Mouse (Mus musculus): ENCODE measurements around the gene Krt18. TPM values are rescaled to one million over a fixed set of nuclear protein-coding genes. Genes with fewer than 3 reads are reported as not detected.

Krt18 gene
- polyA plus RNA-seq, 2 experiments: 7.6 to 22.3 TPM

- Histone ChIP-seq H3K4me1 (ENCODE audit: control insufficient read depth, insufficient read depth, low read length) (peaks cover 3% of the 10 kb centered on the region; the same call in 1 of the 2 replicates), H3K9ac (ENCODE audit: low read depth, low read length, severe bottlenecking) (no peak overlapping the region), H3K4me3 (replicated peaks; ENCODE audit: low read length) (no peak overlapping the region), H3K9me3 (ENCODE audit: control insufficient read depth, low read length) (no peaks in the 10 kb centered on the region), H3K27me3 (ENCODE audit: control insufficient read depth, insufficient read depth, low read length) (no peaks in the 10 kb centered on the region), H3K4me2 (replicated peaks; ENCODE audit: low read depth, low read length, severe bottlenecking) (no peak overlapping the region), H3K27ac (replicated peaks; ENCODE audit: low read depth, low read length) (no peak overlapping the region), H3K36me3 (ENCODE audit: control insufficient read depth, insufficient read depth, low read length) (no peaks in the 10 kb centered on the region)
- DNase-seq (ENCODE audit: low spot score) (no peak), ATAC-seq (ENCODE audit: low FRiP score, low read depth) (no peak)
- 64% methylated on average over 4 of the region's 4 CpGs for WGBS
- no peak for TF ChIP-seq POLR2A (IDR thresholded peaks at IDR 0.05; ENCODE audit: borderline replicate concordance, extremely low read depth, insufficient read depth, insufficient read length)
These were observed 12.3 kb downstream of the Krt18 start for GRCm38 (mm10) chr15:102040277-102040676.

GRCm38 (mm10) chr15:102041951-102042350 lies 14.0 kb downstream of the Krt18 start:
- Histone ChIP-seq H3K27ac (replicated peaks; ENCODE audit: low read depth, low read length) (no peak overlapping the region), H3K4me1 (ENCODE audit: control insufficient read depth, insufficient read depth, low read length) (peaks cover 3% of the 10 kb centered on the region; the same call in 1 of the 2 replicates), H3K36me3 (ENCODE audit: control insufficient read depth, insufficient read depth, low read length) (no peaks in the 10 kb centered on the region), H3K4me2 (replicated peaks; ENCODE audit: low read depth, low read length, severe bottlenecking) (peak overlapping the region; percentile 45), H3K27me3 (ENCODE audit: control insufficient read depth, insufficient read depth, low read length) (no peaks in the 10 kb centered on the region), H3K4me3 (replicated peaks; ENCODE audit: low read length) (no peak overlapping the region), H3K9ac (ENCODE audit: low read depth, low read length, severe bottlenecking) (peak overlapping the region; percentile 34), H3K9me3 (ENCODE audit: control insufficient read depth, low read length) (no peaks in the 10 kb centered on the region)
- DNase-seq (ENCODE audit: low spot score) (no peak), ATAC-seq (ENCODE audit: low FRiP score, low read depth) (no peak)
- no peak for TF ChIP-seq POLR2A (IDR thresholded peaks at IDR 0.05; ENCODE audit: borderline replicate concordance, extremely low read depth, insufficient read depth, insufficient read length)
- 12% methylated on average over 7 of the region's 7 CpGs for WGBS

GRCm38 (mm10) chr15:102044745-102045144 lies 16.8 kb downstream of the Krt18 start:
- DNase-seq (ENCODE audit: low spot score) (no peak), ATAC-seq (ENCODE audit: low FRiP score, low read depth) (no peak)
- Histone ChIP-seq H3K4me3 (replicated peaks; ENCODE audit: low read length) (no peak overlapping the region), H3K27ac (replicated peaks; ENCODE audit: low read depth, low read length) (no peak overlapping the region), H3K36me3 (ENCODE audit: control insufficient read depth, insufficient read depth, low read length) (no peaks in the 10 kb centered on the region), H3K9me3 (ENCODE audit: control insufficient read depth, low read length) (no peaks in the 10 kb centered on the region), H3K4me2 (replicated peaks; ENCODE audit: low read depth, low read length, severe bottlenecking) (no peak overlapping the region), H3K4me1 (ENCODE audit: control insufficient read depth, insufficient read depth, low read length) (no peaks in the 10 kb centered on the region), H3K9ac (ENCODE audit: low read depth, low read length, severe bottlenecking) (no peak overlapping the region), H3K27me3 (ENCODE audit: control insufficient read depth, insufficient read depth, low read length) (no peaks in the 10 kb centered on the region)
- WGBS: 87% methylated on average over 3 of the region's 3 CpGs
- TF ChIP-seq POLR2A (IDR thresholded peaks at IDR 0.05; ENCODE audit: borderline replicate concordance, extremely low read depth, insufficient read depth, insufficient read length): no peak

GRCm38 (mm10) chr15:102045691-102046090 lies 17.7 kb downstream of the Krt18 start:
- Histone ChIP-seq H3K36me3 (ENCODE audit: control insufficient read depth, insufficient read depth, low read length) (no peaks in the 10 kb centered on the region), H3K4me2 (replicated peaks; ENCODE audit: low read depth, low read length, severe bottlenecking) (no peak overlapping the region), H3K4me3 (replicated peaks; ENCODE audit: low read length) (no peak overlapping the region), H3K4me1 (ENCODE audit: control insufficient read depth, insufficient read depth, low read length) (no peaks in the 10 kb centered on the region), H3K27ac (replicated peaks; ENCODE audit: low read depth, low read length) (no peak overlapping the region), H3K27me3 (ENCODE audit: control insufficient read depth, insufficient read depth, low read length) (no peaks in the 10 kb centered on the region), H3K9me3 (ENCODE audit: control insufficient read depth, low read length) (no peaks in the 10 kb centered on the region), H3K9ac (ENCODE audit: low read depth, low read length, severe bottlenecking) (no peak overlapping the region)
- DNase-seq (ENCODE audit: low spot score) (no peak), ATAC-seq (ENCODE audit: low FRiP score, low read depth) (no peak)
- no peak for TF ChIP-seq POLR2A (IDR thresholded peaks at IDR 0.05; ENCODE audit: borderline replicate concordance, extremely low read depth, insufficient read depth, insufficient read length)
- 84% methylated on average over 10 of the region's 10 CpGs for WGBS

GRCm38 (mm10) chr15:102048006-102048405 lies 20.0 kb downstream of the Krt18 start:
- WGBS: 89% methylated on average over 6 of the region's 6 CpGs
- Histone ChIP-seq H3K4me2 (replicated peaks; ENCODE audit: low read depth, low read length, severe bottlenecking) (no peak overlapping the region), H3K4me3 (replicated peaks; ENCODE audit: low read length) (no peak overlapping the region), H3K9ac (ENCODE audit: low read depth, low read length, severe bottlenecking) (no peak overlapping the region), H3K9me3 (ENCODE audit: control insufficient read depth, low read length) (no peaks in the 10 kb centered on the region), H3K27ac (replicated peaks; ENCODE audit: low read depth, low read length) (no peak overlapping the region), H3K36me3 (ENCODE audit: control insufficient read depth, insufficient read depth, low read length) (no peaks in the 10 kb centered on the region), H3K4me1 (ENCODE audit: control insufficient read depth, insufficient read depth, low read length) (no peaks in the 10 kb centered on the region), H3K27me3 (ENCODE audit: control insufficient read depth, insufficient read depth, low read length) (no peaks in the 10 kb centered on the region)
- no peak for TF ChIP-seq POLR2A (IDR thresholded peaks at IDR 0.05; ENCODE audit: borderline replicate concordance, extremely low read depth, insufficient read depth, insufficient read length)
- DNase-seq (ENCODE audit: low spot score) (no peak), ATAC-seq (ENCODE audit: low FRiP score, low read depth) (no peak)

GRCm38 (mm10) chr15:102049871-102050270 lies 21.9 kb downstream of the Krt18 start:
- Histone ChIP-seq H3K9me3 (ENCODE audit: control insufficient read depth, low read length) (no peaks in the 10 kb centered on the region), H3K4me1 (ENCODE audit: control insufficient read depth, insufficient read depth, low read length) (no peaks in the 10 kb centered on the region), H3K27me3 (ENCODE audit: control insufficient read depth, insufficient read depth, low read length) (no peaks in the 10 kb centered on the region), H3K4me3 (replicated peaks; ENCODE audit: low read length) (no peak overlapping the region), H3K36me3 (ENCODE audit: control insufficient read depth, insufficient read depth, low read length) (no peaks in the 10 kb centered on the region), H3K27ac (replicated peaks; ENCODE audit: low read depth, low read length) (no peak overlapping the region), H3K9ac (ENCODE audit: low read depth, low read length, severe bottlenecking) (no peak overlapping the region), H3K4me2 (replicated peaks; ENCODE audit: low read depth, low read length, severe bottlenecking) (no peak overlapping the region)
- ATAC-seq (ENCODE audit: low FRiP score, low read depth) (no peak), DNase-seq (ENCODE audit: low spot score) (no peak)
- no peak for TF ChIP-seq POLR2A (IDR thresholded peaks at IDR 0.05; ENCODE audit: borderline replicate concordance, extremely low read depth, insufficient read depth, insufficient read length)

All from limb, embryonic 14.5 days (tissue).